Comparison of ENCODE assay signal across 24 mouse cellular contexts in the genomic region with DNA sequence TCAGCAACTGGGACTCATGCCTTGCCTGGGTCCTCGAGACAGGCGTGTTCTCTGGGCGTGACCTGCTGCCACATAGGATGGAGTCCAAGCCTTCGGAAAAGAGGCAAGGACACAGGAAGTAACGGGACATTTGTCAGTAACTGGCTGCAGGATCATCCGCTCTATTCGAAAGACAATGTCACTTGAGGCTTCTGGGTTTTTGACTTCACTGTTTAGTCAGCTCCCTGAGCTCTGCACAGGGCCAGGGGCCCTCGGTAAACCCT. TPM values are rescaled to one million over a fixed set of nuclear protein-coding genes. Genes with fewer than 3 reads are reported as not detected.
DNase-seq lines count a peak whose midpoint lies in the region; ATAC-seq lines count a peak whose summit lies in the region.
"Had no signal": no experiment of that assay in that cellular context is flagged by ENCODE, and none has a peak within 500 bp of the region (broad histone marks: within the 10 kb centered on the region; RNA-seq: fewer than 3 reads in every experiment).

No protein-coding gene starts in this region.

- no peaks in the 10 kb centered on the region for H3K27me3 ChIP-seq in hindbrain, embryonic 13.5 days
- H3K27me3 ChIP-seq in hindbrain, embryonic 11.5 days (ENCODE audit: control insufficient read depth, insufficient read depth, low read length), result no peaks in the 10 kb centered on the region; the same call in 1 of the 2 replicates
- H3K27me3 ChIP-seq in megakaryocyte, embryonic 14.5 days (replicated peaks), result no peaks in the 10 kb centered on the region
- H3K27me3 ChIP-seq: forebrain, embryonic 13.5 days; heart, embryonic 12.5 days; hindbrain, embryonic 15.5 days; kidney, embryonic 15.5 days; limb, embryonic 13.5 days had no signal

- H3K4me1 ChIP-seq in hindbrain, embryonic 13.5 days (replicated peaks), result peaks cover 42% of the 10 kb centered on the region
- no peaks in the 10 kb centered on the region; the same call in 1 of the 2 replicates for H3K4me1 ChIP-seq in hindbrain, embryonic 11.5 days (replicated peaks; ENCODE audit: control insufficient read depth, insufficient read depth, low read length)
- H3K4me1 ChIP-seq in megakaryocyte, embryonic 14.5 days, result peaks cover 100% of the 10 kb centered on the region

- H3K4me3 ChIP-seq in hindbrain, embryonic 13.5 days, result no peak overlapping the region
- H3K4me3 ChIP-seq in hindbrain, embryonic 11.5 days (ENCODE audit: low read depth, low read length), result no peak overlapping the region
- H3K4me3 ChIP-seq in megakaryocyte, embryonic 14.5 days (replicated peaks), result peak overlapping the region; percentile 33
- no peak overlapping the region for H3K4me3 ChIP-seq in macrophage (ENCODE audit: inconsistent target)
- H3K4me3 ChIP-seq: forebrain, embryonic 13.5 days; heart, embryonic 12.5 days; hindbrain, embryonic 15.5 days; kidney, embryonic 15.5 days; limb, embryonic 13.5 days had no signal

- no peaks in the 10 kb centered on the region for H3K36me3 ChIP-seq in hindbrain, embryonic 13.5 days
- H3K36me3 ChIP-seq in hindbrain, embryonic 11.5 days (ENCODE audit: control insufficient read depth, insufficient read depth, low read length), result no peaks in the 10 kb centered on the region
- peaks cover 55% of the 10 kb centered on the region for H3K36me3 ChIP-seq in megakaryocyte, embryonic 14.5 days (replicated peaks; ENCODE audit: low read length)
- H3K36me3 ChIP-seq in macrophage (ENCODE audit: inconsistent target), result no peaks in the 10 kb centered on the region
- H3K36me3 ChIP-seq: heart, embryonic 12.5 days; hindbrain, embryonic 15.5 days; kidney, embryonic 15.5 days had no signal

- ATAC-seq in hindbrain, embryonic 13.5 days (ENCODE audit: low FRiP score), result no peak
- no peak for ATAC-seq in hindbrain, embryonic 11.5 days (ENCODE audit: low FRiP score)
- ATAC-seq in megakaryocyte, adult 5-6 weeks (ENCODE audit: poor library complexity, severe bottlenecking), result no peak
- ATAC-seq: CD4-positive, CD25-positive, alpha-beta regulatory T cell, adult 4 months; forebrain, embryonic 13.5 days; intestine, embryonic 16.5 days; midbrain, embryonic 16.5 days had no signal

- H3K9me3 ChIP-seq in hindbrain, embryonic 13.5 days, result no peaks in the 10 kb centered on the region
- H3K9me3 ChIP-seq in hindbrain, embryonic 11.5 days (ENCODE audit: control insufficient read depth, low read length), result no peaks in the 10 kb centered on the region
- no peaks in the 10 kb centered on the region for H3K9me3 ChIP-seq in megakaryocyte, embryonic 14.5 days
- H3K9me3 ChIP-seq: forebrain, embryonic 13.5 days; heart, embryonic 12.5 days; hindbrain, embryonic 15.5 days; kidney, embryonic 15.5 days; limb, embryonic 13.5 days had no signal

- no peak overlapping the region for H3K9ac ChIP-seq in hindbrain, embryonic 13.5 days
- H3K9ac ChIP-seq in hindbrain, embryonic 11.5 days (ENCODE audit: low read depth, low read length), result no peak overlapping the region
- H3K9ac ChIP-seq: forebrain, embryonic 13.5 days; heart, embryonic 12.5 days; hindbrain, embryonic 15.5 days; kidney, embryonic 15.5 days; limb, embryonic 13.5 days; liver, embryonic 14.5 days; lung, embryonic 14.5 days had no signal

- peak; percentile 55 for DNase-seq in adrenal gland, adult 8-10 months
- DNase-seq in adrenal gland, adult (ENCODE audit: inconsistent age in 2 of 2, low spot score in 1 of 2), result no peak
- DNase-seq in hindbrain, embryonic 11.5 days (ENCODE audit: low spot score), result no peak
- DNase-seq in gastrocnemius, postnatal 4 days (ENCODE audit: low spot score in 2 of 2), result no peak
- DNase-seq: cerebellum, adult 9-10 months; heart, adult 11 months; heart, postnatal 10 days; kidney, postnatal 36 days; layer of hippocampus, adult 9-11 months; lung, embryonic 14.5 days; right cerebral cortex, postnatal 14 days had no signal

- peak overlapping the region; percentile 52; the same call in 1 of the 2 replicates for H3K27ac ChIP-seq in hindbrain, embryonic 13.5 days
- no peak overlapping the region for H3K27ac ChIP-seq in hindbrain, embryonic 11.5 days (ENCODE audit: low read depth, low read length)
- peak overlapping the region; percentile 62; the same call in 1 of the 2 replicates for H3K27ac ChIP-seq in macrophage
- H3K27ac ChIP-seq: forebrain, embryonic 13.5 days; hindbrain, embryonic 15.5 days; kidney, embryonic 15.5 days; limb, embryonic 13.5 days; liver, embryonic 14.5 days had no signal

- H3K79me2 ChIP-seq in macrophage (ENCODE audit: inconsistent target), result no peaks in the 10 kb centered on the region

- WGBS in hindbrain, embryonic 13.5 days, result 84% methylated on average over 8 of the region's 8 CpGs
- WGBS in hindbrain, embryonic 11.5 days, result 85% methylated on average over 8 of the region's 8 CpGs
- 92% methylated on average over 8 of the region's 8 CpGs for WGBS in macrophage (ENCODE audit: missing documents)

- no peak overlapping the region for H3K4me2 ChIP-seq in hindbrain, embryonic 13.5 days
- H3K4me2 ChIP-seq in hindbrain, embryonic 11.5 days (replicated peaks; ENCODE audit: low read depth, low read length), result no peak overlapping the region
- H3K4me2 ChIP-seq: forebrain, embryonic 13.5 days; heart, embryonic 12.5 days; hindbrain, embryonic 15.5 days; kidney, embryonic 15.5 days; limb, embryonic 13.5 days; lung, embryonic 14.5 days had no signal

RNA-seq across cellular contexts. Expression of a gene that starts 8.4 kb away (rescaled TPM):
- total RNA-seq in adrenal gland, adult 8-10 months (2022), result 100 to 1,000 TPM in 2 of 4 experiments, 10 to 100 TPM in 2; 46.1 to 114 (median 84.3) TPM
- polyA plus RNA-seq in hindbrain, embryonic 13.5 days (2015; fragmentation: Nextera tagmentation; extraction: Ambion mirVana), result 46.4 and 49.5 TPM in 2 replicates
- 17.6 TPM in 2 replicates for polyA plus RNA-seq in hindbrain, embryonic 11.5 days (2014; fragmentation: Nextera tagmentation; extraction: Ambion mirVana)
- 294 and 346 TPM in 2 replicates for polyA plus RNA-seq in megakaryocyte, embryonic 14.5 days (2012; ENCODE audit: insufficient read depth, low replicate concordance)
- total RNA-seq in megakaryocyte, adult 5-6 weeks (2015), result 0.67 and 0.73 TPM in 2 replicates
- 1.3 and 2.2 TPM in 2 replicates for total RNA-seq in megakaryocyte, adult 5-6 weeks (2017)
- 10 to 100 TPM in 17 of 26 experiments, 1 to 10 TPM in 9; 3.5 to 73.4 (median 15.4) TPM for total RNA-seq in macrophage (2018; cell fraction: chromatin; rRNA removed)
- total RNA-seq in macrophage (2018; cell fraction: cytosol; rRNA removed), result 1 to 10 TPM in 22 of 26 experiments, under 1 TPM in 4; 0.48 to 4.6 (median 1.9) TPM
- 10 to 100 TPM in 6 of 26 experiments, 1 to 10 TPM in 20; 1.5 to 26.6 (median 5.2) TPM for total RNA-seq in macrophage (2018; cell fraction: nucleus; rRNA removed)
- 0.95 to 2.5 TPM (median 2.2 TPM) in 3 replicates for polyA plus RNA-seq in macrophage (2018)
- 10 to 100 TPM; 47.4 to 53.8 TPM for total RNA-seq in gastrocnemius, postnatal 4 days (2021)

RNA-seq across cellular contexts. Expression of a gene that starts 38.1 kb away (rescaled TPM):
- 10 to 100 TPM; 42.1 to 71.0 (median 59.4) TPM for total RNA-seq in adrenal gland, adult 8-10 months (2022)
- 53.9 TPM in 2 replicates for polyA plus RNA-seq in hindbrain, embryonic 13.5 days (2015; fragmentation: Nextera tagmentation; extraction: Ambion mirVana)
- polyA plus RNA-seq in hindbrain, embryonic 11.5 days (2014; fragmentation: Nextera tagmentation; extraction: Ambion mirVana), result 77.7 and 80.7 TPM in 2 replicates
- polyA plus RNA-seq in megakaryocyte, embryonic 14.5 days (2012; ENCODE audit: insufficient read depth, low replicate concordance), result 5.8 and 9.9 TPM in 2 replicates
- 46.4 and 55.3 TPM in 2 replicates for total RNA-seq in megakaryocyte, adult 5-6 weeks (2015)
- total RNA-seq in megakaryocyte, adult 5-6 weeks (2017), result 22.6 and 25.0 TPM in 2 replicates
- total RNA-seq in macrophage (2018; cell fraction: chromatin; rRNA removed), result 100 to 1,000 TPM in 2 of 26 experiments, 10 to 100 TPM in 23, 1 to 10 TPM in 1; 9.5 to 112 (median 16.5) TPM
- total RNA-seq in macrophage (2018; cell fraction: cytosol; rRNA removed), result 10 to 100 TPM; 11.5 to 42.6 (median 17.7) TPM
- 100 to 1,000 TPM in 2 of 26 experiments, 10 to 100 TPM in 24; 14.5 to 149 (median 23.2) TPM for total RNA-seq in macrophage (2018; cell fraction: nucleus; rRNA removed)
- 12.2 to 18.4 TPM (median 14.4 TPM) in 3 replicates for polyA plus RNA-seq in macrophage (2018)
- total RNA-seq in gastrocnemius, postnatal 4 days (2021), result 10 to 100 TPM; 39.5 to 44.8 TPM

RNA-seq across cellular contexts. Expression of a gene that starts 59.0 kb away (rescaled TPM):
- 100 to 1,000 TPM; 230 to 311 (median 252) TPM for total RNA-seq in adrenal gland, adult 8-10 months (2022)
- 282 and 298 TPM in 2 replicates for polyA plus RNA-seq in hindbrain, embryonic 13.5 days (2015; fragmentation: Nextera tagmentation; extraction: Ambion mirVana)
- polyA plus RNA-seq in hindbrain, embryonic 11.5 days (2014; fragmentation: Nextera tagmentation; extraction: Ambion mirVana), result 493 and 503 TPM in 2 replicates
- polyA plus RNA-seq in megakaryocyte, embryonic 14.5 days (2012; ENCODE audit: insufficient read depth, low replicate concordance), result 25.7 and 74.9 TPM in 2 replicates
- total RNA-seq in megakaryocyte, adult 5-6 weeks (2015), result 146 and 156 TPM in 2 replicates
- total RNA-seq in megakaryocyte, adult 5-6 weeks (2017), result 369 and 388 TPM in 2 replicates
- total RNA-seq in macrophage (2018; cell fraction: chromatin; rRNA removed), result 100 to 1,000 TPM in 15 of 26 experiments, 10 to 100 TPM in 11; 52.3 to 254 (median 106) TPM
- 100 to 1,000 TPM in 4 of 26 experiments, 10 to 100 TPM in 22; 73.1 to 109 (median 89.7) TPM for total RNA-seq in macrophage (2018; cell fraction: cytosol; rRNA removed)
- total RNA-seq in macrophage (2018; cell fraction: nucleus; rRNA removed), result 100 to 1,000 TPM in 17 of 26 experiments, 10 to 100 TPM in 9; 70.6 to 242 (median 110) TPM
- 77.7 to 105 TPM (median 79.2 TPM) in 3 replicates for polyA plus RNA-seq in macrophage (2018)
- 100 to 1,000 TPM; 171 to 215 TPM for total RNA-seq in gastrocnemius, postnatal 4 days (2021)
